Mouse (Mus musculus) B cell, adult 62 days (primary cell): ENCODE measurements around the gene Nod1. TPM values are rescaled to one million over a fixed set of nuclear protein-coding genes. Genes with fewer than 3 reads are reported as not detected.

Experiments
- total RNA-seq: library from RNA; stranded (reverse); gene quantifications from 4 replicates; pipeline ENCODE4 v1.2.4, GENCODE M21; 2023

Gene Nod1
- 19.8 to 25.5 TPM (median 22.0 TPM) in 4 replicates for total RNA-seq

GRCm38 (mm10) chr6:54972111-54972928 is at the start of gene Nod1:
Gene Nod1 (minus strand): TSS chr6:54972612.

GRCm38 (mm10) chr6:54992734-54993260 is 20.4 kb upstream of the Nod1 start, which contains the start of gene Ggct:
Gene Ggct (minus strand): TSS chr6:54992950.

Other genes with a start within 250 kb of the Nod1 start
- gene Znrf2, start 155.7 kb downstream of the Nod1 start, total RNA-seq, result 41.4 to 51.4 TPM (median 47.1 TPM) in 4 replicates
- gene Ggct, start 20.3 kb upstream of the Nod1 start, total RNA-seq, result 24.4 to 30.5 TPM (median 27.7 TPM) in 4 replicates
- 56.4 to 63.4 TPM (median 59.9 TPM) in 4 replicates for gene Gars, start 65.4 kb upstream of the Nod1 start, total RNA-seq
- not detected in 4 replicates for gene Crhr2, start 160.4 kb upstream of the Nod1 start, total RNA-seq
- not detected in 4 replicates for gene Inmt, start 202.4 kb upstream of the Nod1 start, total RNA-seq
- gene Mindy4, start 230.8 kb upstream of the Nod1 start, total RNA-seq, result not detected in 4 replicates